Mouse (Mus musculus) CH12F3 (cell line): Measurements from ENCODE around the gene Ndufb4.

ENCODE experiments used
- in situ Hi-C: fragments of 300-500 bp; cut with MboI; formaldehyde crosslinking; loops from 2 replicates; pipeline ENCODE4 v1.14.3; 2020; ENCODE audit warnings: low sequenced_read_pairs

The Ndufb4 gene

DNA sequence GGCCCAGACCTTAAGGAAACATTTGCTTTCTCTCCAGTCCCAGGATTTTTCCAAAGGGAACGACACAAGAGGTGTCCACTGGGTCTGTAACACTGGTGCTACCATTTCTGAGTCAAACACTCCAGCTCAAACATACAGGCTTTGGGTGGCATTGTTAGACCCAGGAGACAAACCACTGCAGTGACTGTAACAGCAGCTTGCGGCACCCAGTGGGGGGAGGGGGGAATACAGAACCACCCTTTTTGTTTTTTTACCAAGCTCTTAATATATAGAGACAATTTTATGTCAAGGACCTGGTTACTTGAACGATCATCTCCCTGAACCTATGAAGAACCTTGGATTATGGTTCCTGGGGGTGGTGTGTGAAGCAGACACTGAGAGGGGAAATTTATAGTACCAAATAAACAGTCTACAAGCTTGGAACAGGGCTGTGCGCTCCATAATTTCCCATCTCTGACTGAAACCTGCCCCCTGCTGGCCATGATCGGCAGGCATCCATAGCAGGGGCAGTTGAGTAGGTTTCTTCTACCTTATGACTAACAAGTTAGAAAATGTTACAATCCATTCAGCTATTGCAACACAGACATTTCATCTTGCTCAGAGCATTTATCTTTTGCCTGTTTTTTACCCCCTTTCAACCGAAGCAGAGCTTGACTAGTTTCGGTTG is 28.2 kb upstream of the Ndufb4 start:
- in situ Hi-C loops, result loop anchor here (10.0 to 25.0 kb wide), 3 partner anchors 132 to 505 kb away; no protein-coding TSS in a partner anchor

DNA sequence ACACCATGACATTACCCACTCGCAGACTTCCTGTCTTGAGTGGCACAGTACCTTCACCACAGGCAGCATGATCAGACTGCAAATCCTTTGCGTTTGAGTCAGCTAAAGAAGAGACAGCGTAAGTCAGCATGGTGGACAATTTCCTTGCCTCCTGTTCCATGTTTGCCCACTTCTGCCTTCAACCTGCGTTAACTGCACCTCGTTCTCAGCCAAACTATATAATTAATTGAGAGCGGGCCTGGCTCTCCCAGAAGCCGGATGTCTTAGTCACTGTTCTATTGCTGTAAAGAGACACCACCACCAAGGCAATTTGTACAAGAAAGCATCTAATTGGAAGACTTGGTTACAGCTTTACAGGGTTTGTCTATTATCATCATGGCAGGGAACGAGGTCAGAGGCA is 26.6 kb upstream of the Ndufb4 start:
- in situ Hi-C loops, result loop anchor here (10.0 to 25.0 kb wide), 3 partner anchors 134 to 506 kb away; no protein-coding TSS in a partner anchor

DNA sequence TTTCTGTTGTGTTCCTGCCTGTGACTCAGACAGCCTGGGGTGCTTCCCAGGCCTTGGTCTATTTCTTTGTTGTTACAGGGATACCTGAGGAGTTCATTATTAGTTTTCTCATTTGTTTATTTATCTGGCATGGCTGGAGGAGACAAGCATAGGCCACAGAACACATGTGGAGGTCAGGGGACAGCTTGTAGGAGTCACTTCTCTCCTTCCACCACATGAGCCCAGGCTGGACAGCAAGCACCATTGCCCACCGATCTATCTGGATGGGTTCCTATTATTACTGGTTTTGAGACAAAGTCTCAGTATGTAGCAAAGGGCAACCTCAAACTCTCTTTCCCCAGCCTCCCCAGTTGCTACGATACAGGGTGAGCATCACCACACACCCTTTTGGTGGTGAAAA is 26.0 kb upstream of the Ndufb4 start:
- in situ Hi-C loops, result loop anchor here (10.0 to 25.0 kb wide), 3 partner anchors 135 to 507 kb away; no protein-coding TSS in a partner anchor

DNA sequence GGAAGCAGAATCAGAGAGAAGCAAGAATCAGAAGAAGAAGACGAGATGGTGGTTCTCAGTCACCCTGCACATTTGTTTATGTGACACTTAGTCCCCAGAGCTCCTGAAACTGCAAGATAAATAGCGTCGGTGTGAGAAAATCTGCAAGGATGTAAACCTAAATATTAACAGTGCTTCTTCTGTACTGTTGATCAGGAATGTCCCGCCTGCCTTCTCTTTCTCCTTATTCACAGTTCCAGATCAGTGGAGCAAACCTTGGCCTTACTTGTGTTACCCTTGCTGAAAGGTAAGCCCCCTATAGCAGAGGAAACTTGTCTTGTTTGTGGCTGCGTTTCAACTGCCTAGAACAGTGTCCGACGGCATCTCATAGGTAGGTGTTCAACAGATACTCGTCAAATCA is 23.3 kb upstream of the Ndufb4 start:
- in situ Hi-C loops, result loop anchor here (25.0 kb wide), 2 partner anchors 285 to 510 kb away; no protein-coding TSS in a partner anchor

DNA sequence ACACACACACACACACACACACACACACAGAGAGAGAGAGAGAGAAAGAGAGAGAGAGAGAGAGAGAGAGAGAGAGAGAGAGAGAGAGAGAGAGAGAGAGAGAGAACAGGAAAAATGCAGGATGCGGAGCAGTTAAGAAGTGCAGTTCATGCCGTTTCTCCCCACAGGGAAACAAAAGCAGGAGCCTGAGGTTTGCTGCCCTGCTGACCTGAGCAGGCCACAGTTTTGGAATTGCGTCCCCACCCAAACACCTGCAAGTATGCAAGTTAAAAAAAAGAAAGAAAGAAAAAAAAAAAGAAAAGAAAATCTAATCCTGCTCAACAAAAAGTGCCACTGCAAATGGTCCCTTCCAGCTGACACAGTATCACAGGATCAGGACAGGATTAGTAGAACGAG is 22.4 kb upstream of the Ndufb4 start:
- in situ Hi-C loops, result loop anchor here (25.0 kb wide), 2 partner anchors 286 to 511 kb away; no protein-coding TSS in a partner anchor

DNA sequence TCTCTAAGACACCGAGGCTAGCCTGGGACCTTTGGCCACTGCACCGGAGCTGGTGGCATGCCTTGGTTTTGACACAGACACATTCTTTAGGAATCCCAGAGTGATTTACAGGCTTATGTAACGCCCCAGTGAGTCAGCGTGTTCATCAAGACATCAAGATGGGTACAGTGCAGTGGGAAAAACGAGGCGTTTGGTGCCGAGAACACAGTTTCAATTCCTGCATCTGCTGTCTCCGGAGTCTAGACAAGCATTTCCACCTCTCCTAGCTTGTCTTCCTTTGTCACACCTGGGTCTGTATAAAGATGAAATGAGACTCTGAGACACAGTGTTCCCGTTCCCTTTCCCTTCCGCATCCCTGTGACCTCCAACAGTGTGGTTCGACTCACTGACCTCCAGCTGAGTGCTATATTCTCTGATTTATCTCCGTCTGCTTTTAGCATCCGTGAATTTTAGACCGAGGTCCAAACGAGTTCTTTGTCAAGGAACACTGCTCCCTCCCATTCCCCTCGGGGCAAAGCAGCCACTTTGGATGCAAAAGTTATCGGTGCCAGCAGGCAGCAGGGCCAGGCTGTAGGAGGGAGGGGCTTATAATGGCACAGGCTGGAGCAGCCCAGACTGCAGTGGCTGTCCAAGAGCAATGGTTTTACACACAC is 21.9 kb upstream of the Ndufb4 start:
- in situ Hi-C loops, result loop anchor here (25.0 kb wide), 2 partner anchors 286 to 511 kb away; no protein-coding TSS in a partner anchor

DNA sequence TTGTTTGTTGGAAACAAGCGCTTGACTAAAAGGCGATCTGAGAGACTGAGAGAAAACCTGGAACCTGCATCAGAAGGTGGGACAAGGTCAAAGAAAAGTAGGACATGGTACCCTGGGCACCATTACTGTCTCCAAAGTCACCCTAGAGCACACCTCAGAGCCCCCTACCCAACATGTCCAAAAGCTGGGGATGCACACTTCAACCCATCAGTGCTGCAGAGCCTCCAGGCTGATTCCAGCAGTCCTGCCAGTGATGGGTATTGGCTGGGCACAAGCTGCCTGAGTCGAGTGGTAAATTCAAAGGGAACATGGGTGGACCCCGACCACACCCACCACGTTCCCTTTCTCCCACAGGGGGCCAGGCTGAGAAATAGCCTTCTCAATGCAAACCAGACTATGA is 21.1 kb upstream of the Ndufb4 start:
- in situ Hi-C loops, result loop anchor here (25.0 kb wide), 2 partner anchors 287 to 512 kb away; no protein-coding TSS in a partner anchor

DNA sequence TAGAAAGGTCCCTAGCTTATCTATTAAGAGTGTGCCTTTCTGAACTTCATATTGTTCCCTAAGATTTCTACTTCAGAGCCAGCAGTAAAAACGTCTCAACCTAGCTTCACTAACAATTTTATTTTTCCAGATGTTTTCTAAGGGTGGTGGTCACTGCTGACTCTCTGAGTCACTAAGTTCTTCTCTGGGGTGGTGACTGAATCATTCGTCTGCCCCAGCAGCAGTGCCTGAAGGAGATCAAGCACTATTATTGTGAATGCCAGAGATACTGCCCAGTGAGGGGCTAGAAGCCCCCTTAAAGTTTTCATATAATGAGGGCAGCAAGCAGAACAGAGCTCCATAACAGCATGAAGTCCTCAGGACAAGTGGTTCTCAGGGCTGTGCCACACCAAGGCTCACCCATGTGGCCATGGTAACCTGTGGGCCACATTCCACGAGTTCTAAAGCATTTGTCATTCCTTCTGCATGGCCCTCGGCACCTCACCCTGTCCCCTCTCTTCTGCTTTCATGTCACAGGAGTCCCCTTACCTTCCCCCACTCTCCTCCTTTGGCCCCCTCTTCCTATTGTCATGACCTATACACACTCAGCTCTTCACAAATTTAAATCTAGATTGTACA is 16.5 kb upstream of the Ndufb4 start:
- in situ Hi-C loops, result no loop called here

DNA sequence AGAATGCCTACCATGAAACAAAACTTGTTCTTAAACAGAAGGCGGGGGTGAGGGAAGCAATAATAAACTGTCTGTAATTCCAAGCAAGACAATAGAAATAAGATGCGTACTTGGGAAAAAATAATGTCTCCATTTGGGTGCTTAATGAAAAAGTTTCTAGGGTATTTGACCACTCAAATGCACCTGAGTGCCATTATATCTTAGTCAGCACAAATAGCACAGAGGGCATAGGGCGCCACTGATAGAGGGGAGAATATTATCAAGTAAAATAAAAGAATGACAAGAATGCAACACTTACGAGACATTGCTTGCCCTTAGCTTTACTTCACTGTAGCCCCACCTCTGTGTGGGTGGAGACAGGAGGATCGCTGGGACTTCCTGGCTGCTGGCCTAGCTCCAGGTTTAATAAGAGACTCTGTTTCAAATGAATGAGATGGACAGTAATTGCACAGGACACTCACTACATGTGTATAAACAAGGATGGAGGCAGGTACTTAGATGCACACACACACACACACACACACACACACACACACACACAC is 11.2 kb upstream of the Ndufb4 start:
- in situ Hi-C loops, result no loop called here

DNA sequence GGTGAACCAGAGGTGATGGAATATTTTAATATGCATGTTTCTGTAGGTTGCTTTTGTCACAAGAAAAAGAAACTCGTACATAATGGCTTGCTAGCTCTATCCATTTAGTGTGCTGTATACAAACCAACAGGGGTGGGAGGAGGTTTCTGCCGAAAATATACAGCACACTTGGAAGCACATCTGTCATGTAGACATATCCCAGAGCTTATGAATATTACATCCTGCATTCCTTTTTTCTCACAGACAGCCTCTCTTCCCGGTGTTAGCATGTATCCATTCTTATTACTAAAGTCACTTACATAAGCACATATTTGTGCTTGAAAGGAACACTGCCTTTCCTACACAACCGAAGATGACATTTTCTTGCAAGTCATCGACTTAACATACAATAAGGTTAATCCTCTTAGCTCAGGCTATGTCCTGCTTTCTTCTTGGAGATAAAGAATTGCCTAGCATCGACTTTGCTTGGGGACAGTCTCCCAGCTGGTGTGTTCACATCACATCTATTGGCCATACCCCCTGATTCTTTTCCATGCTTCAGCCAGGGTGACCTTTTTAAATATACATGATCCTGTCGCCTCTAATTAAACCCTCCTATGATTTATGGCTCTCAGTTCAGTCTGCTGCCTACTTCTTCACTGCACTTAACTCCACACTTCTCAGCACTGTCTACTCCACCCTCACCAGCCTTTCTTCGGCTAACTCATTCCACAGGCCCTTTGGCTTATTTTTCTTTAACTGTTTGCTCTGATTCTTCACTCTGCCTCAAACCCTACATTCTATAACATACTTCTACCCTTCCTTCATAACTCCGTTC is 9.6 kb upstream of the Ndufb4 start:
- in situ Hi-C loops, result no loop called here

DNA sequence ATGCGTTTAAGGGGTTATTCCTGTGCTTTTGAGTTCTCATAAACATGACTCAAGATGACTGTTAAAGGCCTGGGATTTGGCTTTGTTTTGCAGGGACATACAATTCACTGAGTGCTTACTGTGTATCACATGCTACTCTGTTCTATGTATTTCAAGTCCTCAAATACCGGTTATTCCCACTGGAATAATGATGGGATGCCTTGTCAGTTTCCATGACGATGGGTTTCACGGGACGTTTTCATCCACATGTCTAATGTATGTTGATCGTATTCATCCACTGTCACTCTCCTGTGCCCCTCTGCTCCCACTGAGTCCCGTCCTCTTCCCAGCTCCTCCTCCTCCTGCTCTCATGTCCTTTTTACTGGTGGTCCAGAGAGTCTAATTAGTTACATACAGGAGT is 2.5 kb upstream of the Ndufb4 start:
- in situ Hi-C loops, result no loop called here

DNA sequence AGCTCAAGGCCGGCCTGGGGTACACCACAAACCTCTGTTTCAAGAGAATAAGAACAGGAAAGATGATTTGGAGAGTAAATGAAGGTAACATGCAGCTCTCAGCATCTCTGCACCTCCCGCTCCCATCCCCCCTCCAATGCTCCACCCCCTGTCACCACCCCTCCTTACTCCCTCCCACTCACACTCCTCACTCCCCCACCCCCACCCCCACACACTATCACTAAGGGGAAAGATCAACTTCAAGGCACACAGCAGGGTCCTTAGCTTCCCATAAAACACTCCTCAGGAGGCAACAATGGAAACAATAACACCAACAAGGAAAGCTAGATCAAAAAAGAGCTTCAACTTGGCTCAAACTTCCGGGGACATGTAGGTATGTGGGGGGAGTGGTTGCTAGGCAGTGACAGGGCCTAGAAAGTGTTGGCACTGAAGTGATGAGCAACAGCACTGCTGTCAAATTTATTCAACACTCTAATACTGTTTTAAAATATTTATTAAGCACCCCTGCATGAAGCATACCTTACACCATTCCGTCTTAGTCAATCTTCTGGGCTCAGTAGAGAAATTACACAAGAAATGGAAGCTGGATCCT is 1.6 kb upstream of the Ndufb4 start:
- in situ Hi-C loops, result no loop called here

DNA sequence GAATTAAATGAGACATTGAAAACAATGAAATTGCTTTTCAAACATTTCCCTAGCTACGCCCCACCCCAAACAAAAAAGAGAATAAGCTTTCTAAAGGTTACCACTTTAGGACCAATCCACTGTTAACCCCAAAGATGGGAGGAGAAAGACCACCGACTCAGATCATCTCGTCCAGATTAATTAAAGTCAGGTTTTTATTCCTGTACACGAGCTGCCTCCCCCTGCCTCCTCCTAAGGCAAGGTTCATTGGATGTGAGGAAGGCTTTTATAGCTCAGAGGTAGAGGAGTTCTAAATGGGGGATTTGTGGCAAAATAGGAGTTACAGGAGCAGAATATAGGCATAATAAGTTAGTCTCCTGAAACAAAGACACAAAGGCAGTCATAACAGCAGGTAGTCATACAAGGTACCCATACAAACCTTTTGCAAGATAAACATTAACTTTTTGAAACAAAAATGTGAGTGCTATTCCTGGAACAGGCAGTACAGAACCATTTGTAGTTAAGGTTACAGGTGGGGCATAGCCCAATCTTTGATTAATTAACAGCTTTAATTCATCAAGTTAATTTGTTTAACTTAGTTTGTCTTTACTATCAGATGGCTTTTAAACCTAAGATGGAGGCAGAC is 690 bp upstream of the Ndufb4 start:
- in situ Hi-C loops, result no loop called here

DNA sequence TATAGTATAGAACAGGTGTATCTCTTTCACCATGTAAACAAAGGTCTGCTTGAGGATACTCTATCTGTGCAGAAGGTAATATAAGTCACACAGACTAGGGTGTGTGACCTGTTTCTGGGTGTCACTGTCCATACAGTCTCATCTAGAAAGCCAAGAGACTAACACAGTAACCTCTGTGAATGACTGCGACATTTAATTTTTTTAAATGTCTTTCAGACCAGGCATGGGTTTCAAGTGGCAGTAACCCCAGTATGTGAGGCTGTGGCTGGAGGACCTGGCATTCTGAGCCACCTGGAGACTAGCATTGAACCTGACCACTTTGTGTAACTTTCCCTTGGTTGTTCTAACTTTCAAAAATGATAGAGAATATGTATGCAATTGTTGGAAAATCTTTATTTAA is 1.2 kb downstream of the Ndufb4 start:
- in situ Hi-C loops, result no loop called here

DNA sequence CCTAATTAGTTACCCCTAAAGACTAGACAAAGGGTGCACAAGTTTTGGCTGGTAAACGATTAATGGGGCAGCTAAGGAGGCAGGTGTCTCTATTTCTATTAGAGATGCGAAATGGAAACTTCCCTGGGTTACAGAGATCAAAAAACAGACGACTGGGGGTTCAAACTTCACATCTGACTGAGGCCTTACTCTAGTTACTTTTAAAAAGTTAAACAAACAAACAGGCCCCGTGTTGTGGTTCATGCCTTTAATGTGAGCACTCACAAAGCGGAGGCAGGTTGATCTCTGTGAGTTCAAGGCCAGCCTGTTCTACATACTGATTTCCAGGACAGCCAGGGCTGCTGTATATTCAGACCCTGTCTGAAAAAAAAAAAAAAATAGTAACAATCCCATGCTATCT is 1.6 kb downstream of the Ndufb4 start:
- in situ Hi-C loops, result no loop called here

DNA sequence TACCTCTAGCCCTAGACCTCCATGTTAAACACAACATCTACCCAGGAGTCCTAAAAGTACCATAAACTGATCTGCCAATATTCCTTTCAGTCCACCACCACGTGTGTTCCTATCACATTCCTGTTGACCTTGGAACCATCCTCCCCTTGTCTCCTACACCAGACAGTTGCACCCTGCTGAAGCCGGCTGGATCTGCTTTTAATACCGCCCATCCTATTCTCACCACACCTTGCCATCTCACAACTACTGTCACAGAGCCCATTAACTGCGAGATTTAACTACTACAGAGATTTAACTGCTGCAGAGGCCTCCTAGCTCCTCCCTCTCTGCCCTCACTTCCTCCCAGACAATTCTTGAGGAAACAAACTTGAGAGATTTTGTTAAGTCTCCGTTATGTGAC is 2.8 kb downstream of the Ndufb4 start:
- in situ Hi-C loops, result no loop called here

DNA sequence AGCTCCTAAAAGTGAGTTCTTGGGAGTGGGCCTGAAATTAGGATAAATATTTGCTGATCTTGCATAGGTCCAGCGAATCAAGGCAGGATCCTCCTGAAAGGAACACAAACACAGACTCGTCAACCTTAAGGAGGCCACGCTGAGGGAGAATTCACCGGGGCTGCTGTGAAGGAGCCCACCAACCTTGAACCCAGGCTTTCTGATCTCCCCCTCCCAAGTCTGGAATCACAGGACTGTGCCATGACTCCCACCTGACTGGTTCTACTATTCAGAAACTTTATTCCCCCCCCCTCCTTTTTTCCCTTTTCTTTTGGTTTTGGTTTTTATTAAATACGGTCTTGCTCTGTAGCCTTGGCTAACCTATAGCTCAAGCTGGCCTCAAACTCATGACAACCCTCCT is 5.2 kb downstream of the Ndufb4 start:
- in situ Hi-C loops, result no loop called here

DNA sequence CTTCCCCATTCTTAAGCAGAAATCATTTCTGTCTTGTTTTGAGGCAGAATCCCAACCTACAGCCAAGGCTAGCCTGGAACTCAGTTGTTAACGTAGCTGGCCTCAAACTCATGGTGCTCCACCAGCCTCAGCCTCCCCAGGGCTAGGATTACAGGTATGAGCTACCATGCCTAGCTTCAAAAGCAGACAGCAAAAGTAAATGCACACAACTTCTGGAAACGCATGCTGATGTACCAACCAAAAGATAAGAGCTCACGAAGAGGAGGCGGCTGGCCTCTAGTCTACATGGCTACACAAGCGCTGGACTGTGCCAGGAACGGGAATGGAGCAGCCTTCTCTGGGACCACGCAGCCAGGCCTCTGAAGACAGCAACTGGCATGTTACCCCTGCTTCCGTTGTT is 6.3 kb downstream of the Ndufb4 start:
- in situ Hi-C loops, result no loop called here

DNA sequence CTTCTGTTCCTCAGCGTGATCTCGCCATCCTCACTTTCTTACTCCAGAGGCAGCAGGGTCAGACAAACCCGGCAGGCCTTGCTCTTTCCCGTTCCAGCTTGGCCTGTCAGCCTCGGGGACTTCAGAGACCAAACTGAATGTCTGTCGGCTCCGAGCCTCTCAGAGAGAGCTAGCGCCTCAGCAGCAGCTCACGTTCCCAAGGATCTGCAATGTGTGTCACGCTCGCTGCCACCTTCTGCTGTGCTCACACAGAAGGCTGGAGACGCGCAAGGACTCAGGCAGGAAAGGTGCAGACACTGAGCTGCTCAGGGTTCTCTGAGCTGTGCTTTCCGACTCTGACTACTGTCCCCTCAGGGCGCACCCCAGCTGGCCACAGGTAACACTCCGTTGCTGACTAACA is 7.2 kb downstream of the Ndufb4 start:
- in situ Hi-C loops, result no loop called here

DNA sequence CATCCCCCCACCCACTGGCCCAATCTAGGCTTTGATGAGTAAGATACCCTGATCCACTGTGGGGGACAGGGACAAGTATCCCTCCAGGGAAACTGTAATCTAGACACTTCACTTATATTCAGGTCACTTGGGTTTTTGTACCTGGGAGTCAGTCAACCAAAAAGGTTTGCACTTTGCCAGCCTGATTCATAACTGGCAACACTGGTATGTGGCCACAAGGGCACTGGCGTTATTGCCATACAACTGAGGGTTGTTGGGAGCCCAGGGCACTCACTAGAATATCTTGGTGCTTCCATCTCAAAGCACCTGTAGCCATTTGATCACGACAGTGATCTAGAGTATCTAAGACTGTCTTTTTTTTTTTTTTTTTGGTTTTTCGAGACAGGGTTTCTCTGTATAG is 8.5 kb downstream of the Ndufb4 start:
- in situ Hi-C loops, result no loop called here
